Mouse (Mus musculus): ENCODE measurements at regions not wholly inside any gene's neighbourhood (a gene's known extent, or its start where the extent isn't known, plus 50 kb on each side); places are given as distances from the start of the nearest gene placed in this dataset.
A peak's percentile ranks its signal among the peaks of the same experiment; 100 is the strongest.

DNA sequence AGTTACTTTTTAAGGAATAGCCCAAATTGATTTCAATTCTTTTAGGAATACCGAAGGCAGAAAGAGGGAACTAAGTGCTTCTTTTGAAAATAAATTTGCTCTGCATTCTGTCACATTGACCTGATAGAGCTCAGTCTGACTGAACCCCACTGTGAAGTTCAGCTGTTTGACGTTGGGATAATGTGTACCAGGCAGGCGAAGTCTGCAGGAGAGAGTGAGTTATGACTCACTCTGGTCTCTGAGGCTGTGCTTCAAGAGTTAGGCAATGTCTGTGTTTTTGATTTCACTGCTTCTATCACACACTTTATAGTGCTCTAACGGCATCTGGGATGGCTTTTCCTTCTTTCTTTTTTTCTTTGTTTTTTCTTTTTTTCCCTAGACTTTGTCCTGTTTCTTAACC, 283.5 kb downstream of the Naf1 start:
- DNase-seq (ENCODE audit: low spot score), result no peak

DNA sequence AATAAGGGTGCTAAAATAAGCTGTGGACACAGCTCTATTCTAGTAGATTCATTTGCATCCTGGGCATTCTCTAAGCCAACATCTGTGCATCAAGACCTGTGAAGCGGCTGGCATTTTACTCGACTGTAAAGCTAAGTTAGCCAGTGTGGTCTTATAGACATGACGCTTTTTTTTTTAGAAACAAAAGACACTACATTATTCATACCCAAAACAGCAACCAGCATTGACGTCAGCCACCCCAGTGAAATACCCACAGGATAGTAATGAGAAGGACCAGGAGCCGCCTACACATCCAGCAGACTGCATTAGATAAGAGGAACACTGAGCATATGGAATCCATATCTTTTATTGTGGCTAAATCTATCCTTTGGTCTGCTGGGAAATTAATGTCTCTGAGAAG, 321.7 kb downstream of the Naf1 start:
- no peak for DNase-seq (ENCODE audit: low spot score)

DNA sequence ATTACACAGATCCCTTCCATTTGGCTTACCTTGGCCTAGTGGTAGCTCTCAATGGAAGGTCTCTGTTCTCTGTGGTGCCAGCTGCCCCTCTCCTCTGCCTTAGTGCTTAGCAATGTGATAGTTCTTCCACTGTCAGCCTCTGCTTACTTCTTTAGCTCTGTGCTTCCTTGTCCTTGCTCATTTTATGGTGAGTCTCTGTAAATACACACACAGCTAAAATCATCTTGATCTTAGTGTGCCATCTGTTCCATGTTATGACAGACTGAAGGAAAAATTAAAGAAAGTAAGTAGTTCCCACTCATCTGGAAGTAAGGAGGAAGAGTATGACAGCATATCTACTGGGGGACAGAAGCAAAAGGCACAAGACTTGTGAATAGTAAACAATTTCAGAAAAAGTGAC, 324.4 kb upstream of the Nat3 start:
- DNase-seq (ENCODE audit: low spot score), result no peak

DNA sequence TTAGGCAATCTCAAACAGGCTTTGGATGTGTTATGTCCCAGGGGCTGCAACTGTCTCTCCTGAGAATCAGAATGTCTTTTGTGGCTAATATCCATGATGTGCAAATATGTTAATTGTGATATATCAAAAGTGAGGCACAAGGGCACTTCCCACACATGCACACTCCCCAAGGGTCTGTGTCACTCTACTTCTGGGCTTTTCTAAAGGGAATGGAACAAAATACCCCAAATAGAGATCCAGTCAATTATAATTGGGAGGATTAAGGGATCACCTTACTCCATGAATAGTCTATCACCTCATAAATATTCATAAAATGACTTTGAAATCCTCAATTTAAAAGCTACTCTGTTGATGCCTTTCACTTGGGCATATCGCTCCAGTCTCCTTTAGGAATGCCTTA, 317.6 kb upstream of the Nat3 start:
- no peak for DNase-seq (ENCODE audit: low spot score)

DNA sequence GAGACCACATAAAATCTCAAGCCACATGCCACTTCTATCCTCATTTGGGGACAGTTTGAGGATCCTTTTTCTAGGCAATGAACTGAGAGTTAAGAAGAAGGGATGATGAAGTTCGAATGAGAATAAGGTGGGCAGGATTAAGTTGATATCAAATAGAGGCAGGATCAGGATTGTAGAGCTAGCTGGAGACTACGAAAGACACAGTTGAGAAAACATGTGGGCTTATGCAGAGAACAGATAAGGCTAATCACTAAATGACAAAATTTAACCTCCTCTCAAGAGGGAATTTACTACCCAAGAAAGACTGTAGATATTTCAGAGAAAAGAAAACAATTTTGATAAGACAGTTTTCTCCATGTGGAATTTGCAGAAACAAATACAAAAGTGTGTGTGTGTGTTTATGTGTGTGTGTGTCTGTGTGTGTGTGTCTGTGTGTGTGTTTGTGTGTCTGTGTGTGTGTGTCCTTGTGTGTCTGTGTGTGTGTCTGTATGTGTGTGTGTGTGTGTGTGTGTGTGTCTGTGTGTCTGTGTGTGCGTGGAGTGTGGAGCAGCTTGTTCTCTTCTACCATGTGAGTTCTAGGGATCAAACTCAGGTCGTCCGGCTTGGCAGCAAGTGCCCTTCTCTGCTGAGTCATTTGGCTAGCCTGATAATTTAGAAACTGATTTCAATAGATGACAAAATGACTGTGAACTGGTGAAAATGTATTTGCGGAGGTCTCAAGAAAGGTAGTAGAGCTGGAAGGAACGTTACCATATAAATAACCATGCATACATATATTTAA, 291.5 kb upstream of the Nat3 start:
- DNase-seq (ENCODE audit: low spot score), result no peak

DNA sequence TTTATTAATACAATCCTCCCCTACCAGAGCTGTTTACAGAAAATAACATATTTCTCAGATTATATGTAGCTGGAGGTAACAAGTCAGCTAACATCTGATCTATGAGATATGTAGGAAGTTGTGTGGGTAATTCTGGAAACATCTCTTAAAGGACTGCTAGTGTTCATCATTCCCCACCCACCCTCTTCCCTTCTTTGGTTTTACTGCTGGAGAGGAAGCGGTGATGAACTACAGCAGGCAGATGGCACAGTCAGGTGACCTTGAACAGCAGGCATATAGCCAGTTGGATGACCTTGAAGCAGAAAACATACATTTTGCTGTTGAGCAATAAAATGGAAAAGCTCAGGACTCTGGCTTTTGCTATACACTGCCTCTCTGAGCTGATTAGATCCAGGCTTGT, 284.7 kb upstream of the Nat3 start:
- no peak for DNase-seq (ENCODE audit: low spot score)

DNA sequence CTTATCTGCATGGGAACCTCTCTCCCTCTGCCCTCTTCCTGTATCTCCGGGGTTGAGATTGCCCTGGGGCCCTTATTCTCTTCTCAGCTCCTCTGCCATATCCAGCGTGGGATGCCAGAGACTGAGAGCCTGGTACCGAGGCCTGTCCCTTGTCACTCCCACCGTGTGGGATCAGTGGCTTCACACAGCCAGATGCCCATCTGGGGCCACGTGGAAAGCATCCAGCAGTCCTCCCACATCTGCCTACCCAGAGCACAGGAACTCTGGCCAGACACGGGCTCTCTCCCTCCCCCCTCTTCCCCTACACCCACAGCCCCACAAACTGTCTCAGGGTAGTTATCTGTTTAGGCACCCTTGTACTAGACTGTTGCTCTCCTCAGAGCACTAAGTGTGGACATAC, 244.9 kb upstream of the Nat3 start:
- DNase-seq (ENCODE audit: low spot score), result no peak

DNA sequence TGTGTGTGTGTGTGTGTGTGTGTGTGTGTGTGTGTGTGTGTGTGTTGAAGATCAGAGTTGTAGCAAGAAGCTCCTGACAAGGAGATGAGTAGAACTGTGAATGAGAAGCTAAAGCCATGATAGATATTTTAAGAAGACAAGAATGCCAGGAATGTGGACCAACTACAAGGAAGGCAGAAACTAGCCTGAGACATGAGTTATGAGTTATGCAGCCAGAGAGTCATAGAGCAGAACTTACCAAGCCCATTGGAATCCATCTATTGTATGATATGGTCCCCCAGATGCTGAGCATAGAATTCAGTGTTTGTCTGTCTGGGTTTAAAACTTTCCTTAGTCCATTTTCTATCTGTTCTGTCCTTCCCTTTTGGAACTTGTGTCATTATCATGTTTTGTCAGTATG, 244.2 kb upstream of the Nat3 start:
- DNase-seq (ENCODE audit: low spot score), result no peak

DNA sequence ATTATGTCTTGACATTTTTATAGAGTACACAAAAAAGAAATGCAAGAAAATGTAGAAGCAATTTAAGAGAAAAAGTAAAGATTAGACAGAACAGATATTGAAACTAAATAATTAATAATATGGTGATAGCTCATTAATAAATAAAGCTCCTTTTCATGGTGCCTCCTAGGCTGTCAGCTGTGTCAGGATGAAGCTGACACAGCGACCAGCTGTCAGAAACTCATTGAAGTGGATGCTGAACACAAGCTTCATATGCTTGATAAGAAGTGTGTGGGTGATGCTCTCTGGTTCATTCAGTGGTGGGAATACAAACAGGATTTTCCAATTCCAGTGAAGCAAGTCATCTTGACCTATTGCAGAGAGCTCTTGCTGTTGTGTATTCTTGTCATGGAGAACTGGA, 213.2 kb upstream of the Nat3 start:
- DNase-seq (ENCODE audit: low spot score), result no peak

DNA sequence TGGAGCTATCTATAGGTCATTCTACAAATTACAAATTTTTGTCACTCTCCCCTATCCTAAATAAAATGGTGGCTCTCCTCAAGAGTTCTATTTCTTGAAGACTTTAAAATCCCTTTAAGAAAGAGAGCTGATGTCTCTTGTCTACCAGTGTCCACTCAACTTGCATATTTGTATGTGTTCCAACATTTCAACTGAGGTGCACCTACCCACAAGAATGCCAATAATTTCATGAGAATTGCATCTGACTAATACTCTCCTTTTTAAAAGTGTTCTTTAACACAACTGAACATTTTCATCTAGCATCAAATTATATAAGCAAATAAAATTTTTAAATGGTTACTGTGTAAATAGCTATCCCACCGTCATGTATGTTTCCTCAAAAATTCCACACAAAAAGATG, 206.3 kb upstream of the Nat3 start:
- no peak for DNase-seq (ENCODE audit: low spot score)

DNA sequence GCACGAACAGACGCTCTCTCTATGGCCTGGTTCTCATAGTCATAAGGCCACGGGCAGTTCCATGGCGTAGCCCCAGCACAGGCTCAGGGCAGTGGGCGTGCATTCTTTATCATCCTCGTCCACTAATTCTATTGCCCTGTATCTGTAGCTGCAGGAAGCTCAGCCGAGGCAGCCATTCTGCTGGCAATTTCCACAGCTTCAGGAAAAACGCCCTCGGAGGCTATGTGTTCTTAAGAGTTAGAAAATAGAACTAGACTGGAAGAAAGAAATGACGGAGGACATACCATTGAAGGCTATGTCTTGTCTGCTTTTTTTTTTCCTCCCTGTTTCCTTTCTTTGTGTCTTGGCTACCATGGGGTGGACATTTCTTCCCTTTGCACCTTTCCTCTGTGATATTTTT, 205.0 kb upstream of the Nat3 start:
- no peak for DNase-seq (ENCODE audit: low spot score)

DNA sequence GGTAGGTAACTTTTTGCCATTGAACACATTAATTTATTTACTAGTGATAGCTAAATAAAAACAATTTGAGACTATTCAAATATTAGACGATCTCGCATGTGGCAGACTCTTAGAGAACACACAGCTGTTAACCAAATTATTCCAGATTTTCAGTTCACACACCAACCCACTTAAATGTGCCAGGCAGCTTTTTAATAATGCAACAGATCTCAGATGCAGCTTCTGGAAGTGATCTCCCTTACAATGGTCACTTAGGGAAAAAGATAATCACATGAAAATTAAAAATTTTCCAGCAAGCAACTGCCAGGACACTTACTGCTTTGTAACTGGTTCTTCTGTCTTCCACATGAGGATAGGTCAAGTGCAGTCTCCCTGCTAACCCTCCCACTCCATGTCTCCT, 203.1 kb upstream of the Nat3 start:
- DNase-seq (ENCODE audit: low spot score), result no peak

DNA sequence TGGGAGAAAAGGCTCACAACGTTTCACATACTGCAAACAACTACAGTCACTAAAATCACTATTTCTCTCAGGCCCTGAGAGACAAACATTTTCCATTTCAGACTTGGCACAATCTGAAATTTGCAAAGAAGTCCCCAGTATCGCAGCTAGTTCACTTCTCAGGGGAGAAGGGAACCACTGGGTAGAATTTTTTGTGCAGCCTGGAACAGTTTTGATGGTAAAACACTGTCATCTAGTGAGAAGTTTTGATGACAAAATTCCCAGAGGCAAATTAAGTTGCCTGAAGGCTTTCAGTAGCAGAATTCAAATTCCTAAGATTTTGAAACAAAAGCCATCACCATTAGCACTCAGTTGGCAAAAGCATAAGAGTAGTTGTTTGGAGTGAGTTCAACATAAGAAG, 195.2 kb upstream of the Nat3 start:
- no peak for DNase-seq (ENCODE audit: low spot score)

DNA sequence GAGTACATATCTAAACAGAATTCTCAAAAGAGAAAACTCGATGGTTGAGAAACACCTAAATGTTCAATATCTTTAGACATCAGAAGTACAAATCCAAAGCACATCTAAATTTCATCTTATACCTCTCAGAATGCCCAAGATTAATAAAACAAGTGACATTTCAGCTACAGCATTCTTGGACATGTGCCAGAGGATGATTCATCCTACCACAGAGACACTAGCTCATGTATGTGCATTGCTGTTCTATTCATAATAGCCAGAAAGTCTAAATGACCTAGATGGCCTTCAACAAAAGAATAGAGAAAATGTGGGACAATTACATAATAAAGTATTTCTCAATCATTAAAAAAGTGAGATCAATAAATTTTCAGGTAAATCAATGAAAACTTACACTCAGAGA, 146.6 kb upstream of the Nat3 start:
- DNase-seq (ENCODE audit: low spot score), result no peak

DNA sequence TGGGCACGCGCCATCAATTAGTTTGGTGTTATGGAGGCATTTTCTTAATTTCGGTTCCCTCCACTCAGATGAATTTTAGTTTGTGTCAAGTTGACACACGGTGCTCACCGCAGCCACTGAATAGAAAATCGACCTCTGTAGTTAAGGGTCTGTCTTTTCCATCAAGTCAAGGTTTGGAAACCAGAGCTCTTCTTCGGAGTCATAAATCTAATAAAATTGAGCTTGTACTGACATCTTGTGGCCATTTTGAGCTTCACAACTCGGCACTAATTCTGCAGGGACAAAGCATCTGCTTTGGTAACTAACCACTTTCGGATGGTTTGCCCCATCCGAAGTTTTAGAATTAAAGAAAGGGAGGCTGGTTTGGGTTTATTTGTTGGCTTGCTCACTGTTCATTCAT, 117.7 kb upstream of the Nat3 start:
- peak; percentile 4 for DNase-seq (ENCODE audit: low spot score)

DNA sequence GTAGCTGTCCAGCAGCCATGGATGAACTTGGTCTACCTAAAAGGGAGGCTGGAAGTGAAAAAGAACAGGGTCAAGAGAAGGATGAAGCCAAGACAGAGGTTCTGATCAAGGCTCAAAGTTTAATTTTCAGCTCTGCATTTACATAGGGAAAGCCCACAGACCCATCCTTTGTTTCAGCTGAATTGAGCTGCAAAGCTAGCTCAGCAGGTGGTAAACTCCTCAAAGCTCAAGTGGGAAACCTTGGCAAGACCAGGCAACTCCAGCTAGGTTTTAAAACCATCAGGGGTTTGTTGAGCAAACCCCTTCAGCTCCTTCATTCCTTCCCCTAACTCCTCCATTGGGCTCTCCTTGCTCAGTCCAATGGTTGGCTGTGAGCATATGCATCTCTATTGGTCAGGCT, 108.8 kb upstream of the Nat3 start:
- DNase-seq (ENCODE audit: low spot score), result no peak

DNA sequence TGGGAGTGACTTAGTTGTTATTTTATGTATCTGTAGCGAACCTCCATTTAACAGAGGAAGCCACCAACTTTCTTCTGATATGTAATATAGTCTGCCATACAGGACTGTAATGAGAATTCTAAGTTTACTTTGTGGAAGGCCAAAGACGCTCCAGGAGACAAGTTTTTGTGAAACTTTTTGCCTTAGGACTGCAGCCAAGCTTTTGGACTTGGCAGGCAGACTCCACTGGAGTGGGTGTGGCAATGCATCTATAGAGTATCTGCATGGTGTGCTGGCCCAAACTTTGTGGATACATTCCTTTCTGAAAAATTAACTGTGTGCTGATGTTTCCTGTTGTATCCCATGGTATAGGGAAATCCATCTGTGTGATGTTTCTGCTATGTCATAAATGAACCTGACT, 101.1 kb upstream of the Nat3 start:
- DNase-seq (ENCODE audit: low spot score), result no peak
